Mouse (Mus musculus) 416B (cell line): ENCODE results near the gene Dpagt1.
A peak's percentile ranks its signal among the peaks of the same experiment; 100 is the strongest.

Experiments
- DNase-seq: peaks from one replicate; pipeline ENCODE4 v3.0.0; 2011; ENCODE audit warnings: low read depth

Dpagt1 gene

GRCm38 (mm10) chr9:44379054-44379834, 53.4 kb downstream of the Dpagt1 start, which contains the start of gene Hyou1:
Gene Hyou1 (plus strand): TSS chr9:44379490.
- peak; percentile 98 for DNase-seq

DNA sequence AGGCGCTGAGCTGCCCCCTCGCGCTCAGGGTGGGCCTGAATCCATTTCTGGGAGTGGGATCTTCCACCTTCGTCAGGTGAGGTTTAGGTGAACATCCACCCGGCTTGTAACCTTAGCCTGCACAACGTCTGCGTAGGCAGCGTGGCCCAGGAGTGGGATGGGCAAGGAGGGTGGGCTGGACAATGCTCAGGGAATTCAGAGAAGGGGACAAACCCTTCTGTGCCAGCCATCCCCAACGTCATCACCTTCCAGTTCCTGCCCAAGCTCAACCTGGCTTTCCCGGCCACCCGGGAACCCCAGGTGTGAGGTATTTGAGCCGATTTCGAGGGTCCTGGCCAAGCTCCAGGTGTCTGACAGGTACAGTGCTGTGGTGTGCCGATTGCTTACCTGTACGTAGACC, 54.0 kb downstream of the Dpagt1 start:
- DNase-seq: no peak
